Mouse (Mus musculus): ENCODE data around the gene Aadat. TPM values are rescaled to one million over a fixed set of nuclear protein-coding genes. Genes with fewer than 3 reads are reported as not detected.
"Not testable (repeated sequence)": the region's sequence is repeated elsewhere in the genome, so short reads cannot be mapped to it uniquely, and the experiment has no call there.

Aadat gene
- total and polyA plus RNA-seq, 3 experiments: not detected

DNA sequence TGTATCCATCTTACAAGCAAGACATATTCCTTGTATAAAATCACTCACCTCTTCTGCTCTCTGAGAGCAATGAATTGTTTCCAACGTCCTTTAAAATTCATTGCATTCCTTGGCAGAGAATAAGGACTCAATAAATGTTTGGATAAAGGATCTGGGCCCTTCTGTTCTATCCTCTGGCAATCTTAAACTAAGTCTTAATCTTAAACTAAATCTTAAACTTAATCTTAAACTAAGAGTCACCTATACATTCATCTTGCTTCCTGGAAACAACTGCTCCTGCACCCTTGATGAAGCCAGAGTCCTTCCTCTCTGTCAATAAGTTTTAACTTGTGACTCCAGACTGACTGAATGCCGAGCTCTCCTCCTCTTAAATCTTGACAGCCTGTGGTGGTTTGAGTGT, 2.6 kb upstream of the Aadat start, which contains the start of gene Gm10283:
Gene Gm10283, minus strand, starts transcription at position 101 of the 400 bp plus-strand sequence.
- Histone ChIP-seq H3K27me3 (ENCODE audit: control insufficient read depth, insufficient read depth, low read length) (no peaks in the 10 kb centered on the region), H3K9ac (ENCODE audit: low read depth, low read length) (no peak within 1 kb of the TSS), H3K27ac (no peak within 1 kb of the TSS), H3K79me2 (replicated peaks; ENCODE audit: control insufficient read depth, insufficient read depth, low read length) (no peaks in the 10 kb centered on the region), H3K4me1 (ENCODE audit: control insufficient read depth, insufficient read depth, low read length) (no peaks in the 10 kb centered on the region), H3K4me3 (no peak within 1 kb of the TSS), H3K36me3 (ENCODE audit: control insufficient read depth, insufficient read depth, low read length) (no peaks in the 10 kb centered on the region)
- DNase-seq: no peak
- WGBS: 45% methylated on average over 2 of the region's 2 CpGs
- TF ChIP-seq CTCF (IDR thresholded peaks at IDR 0.05): no peak
- no peak for TF ChIP-seq POLR2A (IDR thresholded peaks at IDR 0.05; ENCODE audit: insufficient read depth, low read depth, low read length)
- TF ChIP-seq EP300 (IDR thresholded peaks at IDR 0.05; ENCODE audit: insufficient read depth, low read depth, low read length): no peak
- intact Hi-C loops (cut with DNase I): no loop called here

DNA sequence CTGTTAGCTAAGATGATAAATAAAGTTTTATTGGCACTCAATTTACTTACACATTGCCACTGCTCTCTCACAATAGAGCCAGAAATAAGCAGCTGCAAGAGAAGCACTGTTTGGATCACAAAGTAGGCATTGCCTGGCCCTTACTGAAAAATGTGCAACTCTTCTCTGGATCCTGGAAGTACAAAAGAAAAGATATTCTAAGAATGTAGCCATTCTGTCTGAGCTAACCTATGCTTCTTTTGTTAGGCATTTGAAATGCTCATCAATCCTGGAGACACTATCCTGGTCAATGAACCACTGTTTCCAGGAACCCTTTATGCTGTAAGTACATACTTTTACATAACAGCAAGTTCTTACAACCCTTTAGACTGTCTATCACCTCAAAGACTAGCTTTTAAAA, 12.6 kb downstream of the Aadat start:
- DNase-seq: no peak
- Histone ChIP-seq H3K4me3 (no peak overlapping the region), H3K4me1 (ENCODE audit: control insufficient read depth, insufficient read depth, low read length) (no peaks in the 10 kb centered on the region), H3K27me3 (ENCODE audit: control insufficient read depth, insufficient read depth, low read length) (no peaks in the 10 kb centered on the region), H3K27ac (no peak overlapping the region), H3K79me2 (replicated peaks; ENCODE audit: control insufficient read depth, insufficient read depth, low read length) (no peaks in the 10 kb centered on the region), H3K9ac (ENCODE audit: low read depth, low read length) (no peak overlapping the region), H3K36me3 (ENCODE audit: control insufficient read depth, insufficient read depth, low read length) (no peaks in the 10 kb centered on the region)
- intact Hi-C loops (cut with DNase I): no loop called here
- TF ChIP-seq POLR2A (IDR thresholded peaks at IDR 0.05; ENCODE audit: insufficient read depth, low read depth, low read length): no peak
- TF ChIP-seq EP300 (IDR thresholded peaks at IDR 0.05; ENCODE audit: insufficient read depth, low read depth, low read length): no peak
- TF ChIP-seq CTCF (IDR thresholded peaks at IDR 0.05): no peak

GRCm38 (mm10) chr8:60534945-60535344, 29.2 kb downstream of the Aadat start:
- Histone ChIP-seq H3K9ac (ENCODE audit: low read depth, low read length) (no peak overlapping the region), H3K27ac (no peak overlapping the region), H3K4me1 (ENCODE audit: control insufficient read depth, insufficient read depth, low read length) (no peaks in the 10 kb centered on the region), H3K79me2 (replicated peaks; ENCODE audit: control insufficient read depth, insufficient read depth, low read length) (no peaks in the 10 kb centered on the region), H3K4me3 (no peak overlapping the region), H3K27me3 (ENCODE audit: control insufficient read depth, insufficient read depth, low read length) (no peaks in the 10 kb centered on the region), H3K36me3 (ENCODE audit: control insufficient read depth, insufficient read depth, low read length) (no peaks in the 10 kb centered on the region)
- no peak for TF ChIP-seq EP300 (IDR thresholded peaks at IDR 0.05; ENCODE audit: insufficient read depth, low read depth, low read length)
- no peak for DNase-seq
- intact Hi-C loops (cut with DNase I): no loop called here
- 48% methylated on average over 2 of the region's 2 CpGs for WGBS

- TF ChIP-seq EP300 (IDR thresholded peaks at IDR 0.05; ENCODE audit: insufficient read depth, low read depth, low read length) (no peak), POLR2A (IDR thresholded peaks at IDR 0.05; ENCODE audit: insufficient read depth, low read depth, low read length) (no peak), CTCF (IDR thresholded peaks at IDR 0.05) (no peak)
- Histone ChIP-seq H3K4me3 (no peak overlapping the region), H3K36me3 (ENCODE audit: control insufficient read depth, insufficient read depth, low read length) (no peaks in the 10 kb centered on the region), H3K27me3 (ENCODE audit: control insufficient read depth, insufficient read depth, low read length) (no peaks in the 10 kb centered on the region), H3K27ac (no peak overlapping the region), H3K4me1 (ENCODE audit: control insufficient read depth, insufficient read depth, low read length) (no peaks in the 10 kb centered on the region), H3K79me2 (replicated peaks; ENCODE audit: control insufficient read depth, insufficient read depth, low read length) (no peaks in the 10 kb centered on the region), H3K9ac (ENCODE audit: low read depth, low read length) (no peak overlapping the region)
- WGBS: 65% methylated on average over 3 of the region's 3 CpGs
- intact Hi-C loops (cut with DNase I): no loop called here
- no peak for DNase-seq
These were observed 61.1 kb downstream of the Aadat start for GRCm38 (mm10) chr8:60566783-60567182.

- intact Hi-C loops (cut with DNase I): no loop called here
- Histone ChIP-seq H3K27me3 (ENCODE audit: control insufficient read depth, insufficient read depth, low read length) (no peaks in the 10 kb centered on the region), H3K79me2 (replicated peaks; ENCODE audit: control insufficient read depth, insufficient read depth, low read length) (no peaks in the 10 kb centered on the region), H3K9ac (ENCODE audit: low read depth, low read length) (no peak overlapping the region), H3K4me1 (ENCODE audit: control insufficient read depth, insufficient read depth, low read length) (no peaks in the 10 kb centered on the region), H3K36me3 (ENCODE audit: control insufficient read depth, insufficient read depth, low read length) (no peaks in the 10 kb centered on the region), H3K27ac (no peak overlapping the region), H3K4me3 (no peak overlapping the region)
- WGBS: 70% methylated on average over 1 of the region's 1 CpGs
- no peak for DNase-seq
- no peak for TF ChIP-seq CTCF (IDR thresholded peaks at IDR 0.05)
- TF ChIP-seq EP300 (IDR thresholded peaks at IDR 0.05; ENCODE audit: insufficient read depth, low read depth, low read length): no peak
- TF ChIP-seq POLR2A (IDR thresholded peaks at IDR 0.05; ENCODE audit: insufficient read depth, low read depth, low read length): no peak
These were observed 71.5 kb downstream of the Aadat start for GRCm38 (mm10) chr8:60577231-60577630.

DNA sequence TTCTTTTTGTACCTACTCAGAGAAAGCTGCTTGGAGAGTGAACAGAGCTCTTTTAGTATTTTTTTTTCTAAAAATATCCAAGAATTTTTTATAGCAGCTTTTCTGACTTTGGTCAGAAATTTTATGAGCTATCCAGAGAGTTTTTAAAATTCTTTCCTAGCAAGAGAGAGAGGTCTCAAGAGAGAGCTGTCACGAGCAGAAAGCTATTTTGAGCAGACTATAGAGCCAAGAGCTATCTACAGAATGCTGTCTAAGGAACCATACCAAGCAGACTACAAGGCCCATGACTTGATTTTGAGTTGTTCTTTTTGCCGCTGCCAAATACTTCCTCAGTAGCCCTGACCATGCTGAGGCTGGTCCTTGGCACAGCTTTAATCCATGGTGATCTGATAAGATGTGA, 77.6 kb downstream of the Aadat start:
- no peak for DNase-seq
- intact Hi-C loops (cut with DNase I): no loop called here
- no peak overlapping the region for H3K9ac ChIP-seq (ENCODE audit: low read depth, low read length)
- H3K4me3 ChIP-seq: no peak overlapping the region
- no peaks in the 10 kb centered on the region for H3K36me3 ChIP-seq (ENCODE audit: control insufficient read depth, insufficient read depth, low read length)
- no peaks in the 10 kb centered on the region for H3K27me3 ChIP-seq (ENCODE audit: control insufficient read depth, insufficient read depth, low read length)
- H3K27ac ChIP-seq: no peak overlapping the region
- H3K4me1 ChIP-seq (ENCODE audit: control insufficient read depth, insufficient read depth, low read length): no peaks in the 10 kb centered on the region; the same call in 1 of the 2 replicates
- WGBS: 32% methylated on average over 2 of the region's 2 CpGs
- no peaks in the 10 kb centered on the region for H3K79me2 ChIP-seq (replicated peaks; ENCODE audit: control insufficient read depth, insufficient read depth, low read length)
- TF ChIP-seq POLR2A (IDR thresholded peaks at IDR 0.05; ENCODE audit: insufficient read depth, low read depth, low read length) (no peak), EP300 (IDR thresholded peaks at IDR 0.05; ENCODE audit: insufficient read depth, low read depth, low read length) (no peak), CTCF (IDR thresholded peaks at IDR 0.05) (no peak)

DNA sequence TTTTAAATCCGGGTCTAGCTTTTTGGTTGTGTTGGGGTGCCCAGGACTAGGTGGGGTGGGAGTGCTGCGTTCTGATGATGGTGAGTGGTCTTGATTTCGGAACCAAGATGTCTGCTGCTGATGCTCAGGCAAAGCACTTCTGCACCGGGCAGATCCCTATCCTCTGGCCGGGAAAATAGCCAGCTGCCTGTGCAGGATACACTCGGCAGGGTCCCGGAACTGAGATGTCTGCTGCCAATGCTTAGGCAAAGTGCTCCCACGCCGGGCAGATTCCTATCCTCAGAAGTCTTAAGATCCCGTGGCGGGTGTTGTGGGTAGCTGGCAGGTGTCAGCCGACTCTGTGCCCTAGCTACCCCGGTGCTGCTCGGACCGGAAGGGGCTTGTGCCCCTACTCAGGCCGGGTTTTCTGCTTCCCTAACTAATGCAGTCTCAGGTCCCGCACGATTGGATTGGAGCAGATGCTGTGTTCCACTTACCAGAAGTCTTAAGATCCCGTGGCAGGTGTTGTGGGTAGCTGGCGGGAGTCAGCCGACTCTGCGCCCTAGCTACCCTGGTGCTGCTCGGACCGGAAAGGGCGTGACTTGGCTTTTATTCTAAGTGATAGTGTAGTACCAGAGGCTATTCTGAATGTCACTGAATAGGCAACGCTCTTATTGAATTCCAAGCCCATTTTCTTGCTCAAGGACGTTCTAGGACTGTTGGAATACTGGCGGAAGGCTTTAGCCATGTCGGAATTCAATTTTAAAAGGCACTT, 85.8 kb downstream of the Aadat start:
- H3K27me3 ChIP-seq (ENCODE audit: control insufficient read depth, insufficient read depth, low read length); DNase-seq; H3K4me1 ChIP-seq (ENCODE audit: control insufficient read depth, insufficient read depth, low read length); H3K36me3 ChIP-seq (ENCODE audit: control insufficient read depth, insufficient read depth, low read length); H3K79me2 ChIP-seq (replicated peaks; ENCODE audit: control insufficient read depth, insufficient read depth, low read length); H3K4me3 ChIP-seq; H3K9ac ChIP-seq (ENCODE audit: low read depth, low read length); H3K27ac ChIP-seq: not testable (repeated sequence)
- 74% methylated on average over 29 of the region's 29 CpGs for WGBS
- intact Hi-C loops (cut with DNase I): loop anchor here (5.0 kb wide), 1 partner anchor 84 kb away; the partner anchor contains the start of gene Aadat
